Mouse (Mus musculus): ENCODE measurements around the gene Myl6b. TPM values are rescaled to one million over a fixed set of nuclear protein-coding genes. Genes with fewer than 3 reads are reported as not detected.
A peak's percentile ranks its signal among the peaks of the same experiment; 100 is the strongest.

The Myl6b gene
- polyA plus RNA-seq, 1 experiment from 2014 or later = 5.5 TPM

GRCm38 (mm10) chr10:128504641-128505370, 6.3 kb upstream of the Myl6b start:
- Histone ChIP-seq H3K9ac (replicated peaks; ENCODE audit: low read depth) (no peak overlapping the region), H3K4me1 (ENCODE audit: insufficient read depth, low read depth, low read length) (0 out of 2 replicates have a peak, but pooled peaks cover 3% of the 10 kb centered on the region), H3K9me3 (ENCODE audit: low read length) (no peaks in the 10 kb centered on the region), H3K4me2 (replicated peaks; ENCODE audit: low read depth, low read length) (no peak overlapping the region), H3K36me3 (ENCODE audit: insufficient read depth, low read length) (no peaks in the 10 kb centered on the region), H3K27ac (ENCODE audit: low read length) (peak overlapping the region; percentile 48), H3K4me3 (ENCODE audit: low read depth, low read length) (no peak overlapping the region), H3K27me3 (replicated peaks; ENCODE audit: insufficient read depth, low read length) (no peaks in the 10 kb centered on the region)
- peak; percentile 27 for ATAC-seq
- WGBS = 53% methylated on average over 9 of the region's 9 CpGs
- peak; percentile 40 for DNase-seq (ENCODE audit: low spot score)
- TF ChIP-seq EP300 (IDR thresholded peaks at IDR 0.05) = no peak
- 0 out of 2 replicates have a peak, but pooled peaks have one; percentile 4 for TF ChIP-seq CTCF (IDR thresholded peaks at IDR 0.05)

- Histone ChIP-seq H3K9ac (replicated peaks; ENCODE audit: low read depth) (no peak overlapping the region), H3K4me2 (replicated peaks; ENCODE audit: low read depth, low read length) (no peak overlapping the region), H3K27ac (ENCODE audit: low read length) (no peak overlapping the region), H3K27me3 (replicated peaks; ENCODE audit: insufficient read depth, low read length) (no peaks in the 10 kb centered on the region), H3K4me3 (ENCODE audit: low read depth, low read length) (no peak overlapping the region), H3K4me1 (ENCODE audit: insufficient read depth, low read depth, low read length) (0 out of 2 replicates have a peak, but pooled peaks cover under 1% of the 10 kb centered on the region), H3K9me3 (ENCODE audit: low read length) (no peaks in the 10 kb centered on the region), H3K36me3 (ENCODE audit: insufficient read depth, low read length) (no peaks in the 10 kb centered on the region)
- 70% methylated on average over 3 of the region's 3 CpGs for WGBS
- TF ChIP-seq CTCF (IDR thresholded peaks at IDR 0.05) (no peak), EP300 (IDR thresholded peaks at IDR 0.05) (no peak)
- DNase-seq (ENCODE audit: low spot score) = no peak
- no peak for ATAC-seq
Measured at GRCm38 (mm10) chr10:128504012-128504411, 5.5 kb upstream of the Myl6b start.

- DNase-seq (ENCODE audit: low spot score) (no peak), ATAC-seq (no peak)
- H3K9ac ChIP-seq (replicated peaks; ENCODE audit: low read depth) = no peak overlapping the region
- H3K9me3 ChIP-seq (ENCODE audit: low read length) = no peaks in the 10 kb centered on the region
- no peak overlapping the region for H3K4me3 ChIP-seq (ENCODE audit: low read depth, low read length)
- no peak overlapping the region for H3K27ac ChIP-seq (ENCODE audit: low read length)
- no peaks in the 10 kb centered on the region for H3K27me3 ChIP-seq (replicated peaks; ENCODE audit: insufficient read depth, low read length)
- no peak for TF ChIP-seq CTCF (IDR thresholded peaks at IDR 0.05)
- TF ChIP-seq EP300 (IDR thresholded peaks at IDR 0.05) = no peak
- H3K4me1 ChIP-seq (ENCODE audit: insufficient read depth, low read depth, low read length) = no peaks in the 10 kb centered on the region
- WGBS = 81% methylated on average over 8 of the region's 8 CpGs
- no peak overlapping the region for H3K4me2 ChIP-seq (replicated peaks; ENCODE audit: low read depth, low read length)
- H3K36me3 ChIP-seq (ENCODE audit: insufficient read depth, low read length) = no peaks in the 10 kb centered on the region
Measured at GRCm38 (mm10) chr10:128503532-128503931, 5.0 kb upstream of the Myl6b start.

DNA sequence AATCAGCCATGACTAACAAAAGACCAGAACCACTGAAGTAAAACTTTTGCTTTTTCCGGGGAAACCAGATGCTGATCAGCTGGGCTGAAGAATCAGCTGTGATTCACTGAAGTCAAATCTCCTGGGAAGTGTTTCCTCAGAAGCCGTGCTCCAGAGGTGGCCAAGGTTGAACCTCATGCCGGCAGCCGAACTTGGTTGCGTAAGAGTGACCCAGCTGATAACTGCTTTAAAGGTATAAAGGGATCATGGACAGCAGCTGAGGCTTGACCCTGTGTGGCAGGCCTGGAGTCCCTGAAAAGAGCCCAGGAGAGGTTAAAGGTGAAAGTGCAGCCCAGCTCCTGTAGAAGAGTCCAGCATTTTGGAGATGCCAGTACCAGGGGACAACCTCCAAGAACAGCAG, 3.9 kb upstream of the Myl6b start:
- WGBS = 59% methylated on average over 5 of the region's 5 CpGs
- Histone ChIP-seq H3K4me3 (ENCODE audit: low read depth, low read length) (no peak overlapping the region), H3K9ac (replicated peaks; ENCODE audit: low read depth) (no peak overlapping the region), H3K9me3 (ENCODE audit: low read length) (no peaks in the 10 kb centered on the region), H3K27ac (ENCODE audit: low read length) (no peak overlapping the region), H3K36me3 (ENCODE audit: insufficient read depth, low read length) (no peaks in the 10 kb centered on the region), H3K4me1 (ENCODE audit: insufficient read depth, low read depth, low read length) (peaks cover 5% of the 10 kb centered on the region; the same call in 1 of the 2 replicates), H3K27me3 (replicated peaks; ENCODE audit: insufficient read depth, low read length) (no peaks in the 10 kb centered on the region), H3K4me2 (replicated peaks; ENCODE audit: low read depth, low read length) (no peak overlapping the region)
- DNase-seq (ENCODE audit: low spot score) = no peak
- ATAC-seq = no peak
- no peak for TF ChIP-seq CTCF (IDR thresholded peaks at IDR 0.05)
- TF ChIP-seq EP300 (IDR thresholded peaks at IDR 0.05) = no peak

DNA sequence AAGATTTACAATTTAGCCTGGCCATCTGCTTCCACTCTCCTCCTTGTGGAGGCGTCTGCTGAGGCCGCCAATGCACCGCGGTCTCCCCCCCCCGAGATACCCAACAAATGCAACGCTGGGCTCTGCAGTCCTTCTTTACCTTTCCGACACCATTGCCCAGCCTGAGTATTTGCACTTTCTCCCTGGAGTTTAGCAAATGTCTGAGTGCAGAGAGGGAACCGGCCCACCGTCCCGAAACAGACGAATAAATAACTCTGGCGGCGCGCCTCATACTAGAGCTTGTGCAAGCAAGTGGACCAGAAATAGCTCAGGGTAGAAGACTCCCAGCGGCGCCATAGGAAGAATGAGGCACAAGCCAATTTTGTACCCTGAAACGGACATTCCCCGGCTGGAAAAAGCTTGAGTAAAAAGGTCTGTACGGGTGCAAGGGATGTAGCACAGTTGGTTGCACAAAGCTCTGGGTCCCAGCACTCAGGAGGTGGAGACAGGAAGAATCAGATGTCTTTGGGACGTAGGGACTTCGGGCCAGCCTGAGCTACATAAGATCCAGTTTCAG, 709 bp upstream of the Myl6b start:
- Histone ChIP-seq H3K36me3 (ENCODE audit: insufficient read depth, low read length) (no peaks in the 10 kb centered on the region), H3K4me3 (ENCODE audit: low read depth, low read length) (peak overlapping the region; percentile 48), H3K27ac (ENCODE audit: low read length) (peak overlapping the region; percentile 90), H3K4me2 (replicated peaks; ENCODE audit: low read depth, low read length) (peak overlapping the region; percentile 60), H3K9ac (replicated peaks; ENCODE audit: low read depth) (peak overlapping the region; percentile 9), H3K4me1 (ENCODE audit: insufficient read depth, low read depth, low read length) (peaks cover 5% of the 10 kb centered on the region; the same call in 1 of the 2 replicates), H3K27me3 (replicated peaks; ENCODE audit: insufficient read depth, low read length) (no peaks in the 10 kb centered on the region), H3K9me3 (ENCODE audit: low read length) (no peaks in the 10 kb centered on the region)
- TF ChIP-seq CTCF (IDR thresholded peaks at IDR 0.05) (no peak), EP300 (IDR thresholded peaks at IDR 0.05) (peak; percentile 11; the same call in 1 of the 2 replicates)
- DNase-seq (ENCODE audit: low spot score) (peak; percentile 84), ATAC-seq (peak; percentile 37)
- under 1% methylated on average over 21 of the region's 21 CpGs for whole genome bisulfite sequencing

- 36% methylated on average over 6 of the region's 6 CpGs for WGBS
- Histone ChIP-seq H3K4me2 (replicated peaks; ENCODE audit: low read depth, low read length) (no peak overlapping the region), H3K4me1 (ENCODE audit: insufficient read depth, low read depth, low read length) (peaks cover 5% of the 10 kb centered on the region; the same call in 1 of the 2 replicates), H3K9me3 (ENCODE audit: low read length) (no peaks in the 10 kb centered on the region), H3K36me3 (ENCODE audit: insufficient read depth, low read length) (no peaks in the 10 kb centered on the region), H3K27ac (ENCODE audit: low read length) (no peak overlapping the region), H3K27me3 (replicated peaks; ENCODE audit: insufficient read depth, low read length) (no peaks in the 10 kb centered on the region), H3K4me3 (ENCODE audit: low read depth, low read length) (no peak overlapping the region), H3K9ac (replicated peaks; ENCODE audit: low read depth) (no peak overlapping the region)
- no peak for DNase-seq (ENCODE audit: low spot score)
- no peak for ATAC-seq
- no peak for TF ChIP-seq EP300 (IDR thresholded peaks at IDR 0.05)
- no peak for TF ChIP-seq CTCF (IDR thresholded peaks at IDR 0.05)
Measured at GRCm38 (mm10) chr10:128497134-128497737, 1.2 kb downstream of the Myl6b start.
